Mouse (Mus musculus) layer of hippocampus, postnatal 25 days (tissue): ENCODE results near the gene Stap1. TPM values are rescaled to one million over a fixed set of nuclear protein-coding genes. Genes with fewer than 3 reads are reported as not detected.

Experiments
- DNase-seq, 2 experiments: peaks; one replicate each; pipeline ENCODE4 v3.0.0; 2022; ENCODE audit warnings: mixed read lengths in 2 of 2, low spot score in 1 of 2; ENCODE audit errors: extremely low spot score in 1 of 2
- total RNA-seq, 2 experiments: library from RNA; stranded (reverse); gene quantifications; 2 replicates each; pipeline ENCODE4 v1.2.3; 2021

The Stap1 gene
- total RNA-seq = not detected

GRCm38 (mm10) chr5:86071538-86071937, at the start of gene Stap1:
Stap1 (plus strand) TSS chr5:86071746.
- DNase-seq = no peak

- no peak for DNase-seq
Observed at GRCm38 (mm10) chr5:86029820-86030219, 41.7 kb upstream of the Stap1 start.

GRCm38 (mm10) chr5:86063501-86063900, 8.0 kb upstream of the Stap1 start:
- no peak for DNase-seq

- DNase-seq = peak; percentile 80 to 81
Observed at GRCm38 (mm10) chr5:86065101-86065875, 6.3 kb upstream of the Stap1 start, which contains the start of gene Cenpc1. Cenpc1 (minus strand) TSS chr5:86065583.

DNA sequence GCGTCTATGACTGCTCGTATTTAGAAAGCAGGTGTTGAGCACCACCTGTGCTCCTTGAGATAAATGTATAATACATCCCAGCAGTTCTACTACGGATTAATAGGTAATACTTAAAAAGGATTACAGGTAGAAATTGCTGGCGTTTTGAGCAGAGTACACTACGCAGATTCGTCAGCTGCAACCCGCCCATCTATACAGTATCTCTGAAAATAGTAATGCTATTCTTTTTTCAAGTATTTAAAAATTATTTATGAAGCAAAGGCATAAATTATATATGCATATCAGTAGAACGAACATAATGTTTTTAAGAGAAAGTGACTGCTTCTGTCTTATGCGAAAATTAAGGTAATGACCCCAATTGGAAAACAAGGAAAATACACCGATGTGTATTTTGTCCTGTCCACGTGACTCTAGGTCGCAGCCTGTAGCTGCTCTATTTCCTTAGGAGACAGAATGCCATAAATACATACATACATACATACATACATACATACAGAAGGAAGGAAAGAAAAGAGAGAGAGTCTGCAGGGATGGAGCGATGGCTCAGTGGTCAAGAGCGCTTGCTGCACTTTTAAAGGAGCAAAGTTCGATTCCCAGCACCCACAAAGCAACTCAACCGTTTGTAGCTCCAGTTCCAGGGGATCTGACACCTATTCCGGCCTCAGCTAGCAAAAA, 5.5 kb upstream of the Stap1 start:
- no peak for DNase-seq

DNA sequence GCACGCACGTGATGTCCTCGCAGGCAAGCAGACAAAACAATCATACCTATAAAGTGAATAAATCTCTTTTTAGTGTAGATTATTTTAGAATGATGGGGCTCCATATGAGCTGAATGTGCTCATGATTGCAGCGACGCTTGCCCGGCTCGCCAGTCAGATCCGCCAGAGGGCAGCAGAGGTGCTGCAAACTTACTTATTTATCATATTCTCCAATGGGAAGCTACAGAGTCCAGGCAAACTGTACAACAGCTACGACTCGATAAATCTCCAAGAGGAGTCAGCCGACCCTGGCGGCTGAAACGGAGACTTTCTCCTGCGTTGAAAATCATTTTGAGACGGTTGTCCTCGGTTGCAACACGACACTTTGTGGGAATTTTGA, 5.0 kb upstream of the Stap1 start:
- DNase-seq = peak; percentile 76 to 93

DNA sequence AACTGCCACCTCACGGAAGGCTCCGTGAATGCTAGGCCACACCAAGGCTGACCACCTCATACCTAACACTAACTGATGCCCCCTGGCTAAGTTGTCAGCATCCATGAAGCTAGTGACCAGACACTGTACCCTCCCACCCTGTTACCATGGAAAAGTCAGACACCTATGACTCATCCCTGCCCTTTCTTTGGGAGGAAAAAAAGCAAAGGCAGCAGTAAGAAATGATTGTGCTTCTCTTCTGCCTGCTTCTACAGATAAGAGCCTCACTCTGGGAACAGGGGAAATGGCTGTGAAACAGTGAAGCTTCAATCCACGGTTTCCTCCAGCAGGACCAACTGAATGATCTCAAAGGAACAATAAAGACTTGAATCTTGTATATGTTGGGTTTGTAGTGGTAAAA, 3.1 kb upstream of the Stap1 start:
- no peak for DNase-seq

- DNase-seq = no peak
Observed at GRCm38 (mm10) chr5:86069121-86069520, 2.4 kb upstream of the Stap1 start.

GRCm38 (mm10) chr5:86072756-86073386, 1.3 kb downstream of the Stap1 start:
- DNase-seq = no peak

DNA sequence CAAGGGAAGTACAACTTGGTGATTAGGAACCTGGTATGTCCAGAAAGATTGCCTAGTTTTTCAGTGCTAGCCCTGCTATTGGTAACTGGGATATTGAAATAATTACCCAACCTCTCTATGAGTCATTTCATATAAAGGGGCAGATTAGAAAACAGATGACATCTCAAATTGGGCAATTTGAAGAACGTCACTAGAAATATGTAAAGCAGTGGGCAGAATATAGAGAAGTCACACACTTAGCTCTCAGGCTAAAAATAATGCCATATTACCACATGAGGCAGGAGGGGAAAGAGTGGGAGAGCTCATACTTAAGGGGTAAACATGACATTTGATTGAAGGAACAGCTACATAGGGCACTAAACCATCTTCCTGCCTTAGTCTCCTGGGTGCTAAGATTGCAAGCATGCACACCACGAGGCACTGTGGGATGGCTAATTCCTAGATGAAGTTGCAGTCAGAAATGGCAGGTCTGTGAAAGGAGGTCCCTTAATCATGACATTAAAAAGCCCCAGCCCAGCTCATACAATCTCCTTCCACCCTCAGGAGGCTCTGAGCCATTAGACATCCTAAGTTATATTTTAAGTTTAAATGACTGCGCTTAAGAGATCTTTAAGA, 7.3 kb downstream of the Stap1 start:
- DNase-seq = no peak

GRCm38 (mm10) chr5:86083987-86084386, 12.4 kb downstream of the Stap1 start:
- DNase-seq = no peak

DNA sequence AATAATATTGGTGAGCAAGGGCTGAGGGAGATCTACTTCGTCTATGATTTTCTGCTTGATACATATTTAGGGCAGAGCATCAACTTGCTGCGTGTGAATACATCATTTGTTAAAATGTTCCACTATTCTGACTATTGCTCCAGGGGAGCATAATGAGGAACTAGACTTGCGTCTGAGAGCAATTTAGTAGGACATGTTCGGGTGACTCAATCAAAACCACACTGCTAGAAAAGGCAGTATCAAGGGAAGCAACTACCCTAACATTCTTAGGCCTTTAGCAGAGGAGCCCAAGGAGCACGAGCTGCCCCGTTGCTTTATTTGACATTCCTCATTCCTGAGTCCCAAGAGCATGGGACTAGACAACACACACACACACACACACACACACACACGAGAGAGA, 13.4 kb downstream of the Stap1 start:
- DNase-seq = no peak

- DNase-seq = no peak
Observed at GRCm38 (mm10) chr5:86086751-86087150, 15.2 kb downstream of the Stap1 start.

DNA sequence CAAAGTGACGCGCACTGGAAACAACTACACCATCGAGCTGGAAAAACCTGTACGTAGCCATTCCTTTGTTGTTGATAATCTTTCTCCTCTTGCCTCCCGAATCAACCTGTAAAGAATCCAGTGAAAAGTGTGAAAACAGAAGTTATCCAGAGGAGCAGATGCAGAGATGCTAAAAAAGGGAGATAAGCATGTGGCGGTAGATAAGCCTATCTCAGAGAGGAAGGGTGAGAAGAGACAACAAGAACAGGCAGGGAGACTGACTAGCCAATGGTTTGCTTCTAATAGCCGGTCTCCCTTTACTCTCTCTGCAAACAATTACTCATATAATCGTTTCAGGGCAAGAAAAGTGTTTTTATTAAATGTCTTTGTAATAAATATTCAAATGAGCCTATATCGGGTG, 23.2 kb downstream of the Stap1 start:
- DNase-seq = no peak

GRCm38 (mm10) chr5:86098988-86099387, 27.4 kb downstream of the Stap1 start:
- DNase-seq = no peak

GRCm38 (mm10) chr5:86100621-86101020, 29.1 kb downstream of the Stap1 start:
- no peak for DNase-seq

- no peak for DNase-seq
Observed at GRCm38 (mm10) chr5:86102176-86102575, 30.6 kb downstream of the Stap1 start.

DNA sequence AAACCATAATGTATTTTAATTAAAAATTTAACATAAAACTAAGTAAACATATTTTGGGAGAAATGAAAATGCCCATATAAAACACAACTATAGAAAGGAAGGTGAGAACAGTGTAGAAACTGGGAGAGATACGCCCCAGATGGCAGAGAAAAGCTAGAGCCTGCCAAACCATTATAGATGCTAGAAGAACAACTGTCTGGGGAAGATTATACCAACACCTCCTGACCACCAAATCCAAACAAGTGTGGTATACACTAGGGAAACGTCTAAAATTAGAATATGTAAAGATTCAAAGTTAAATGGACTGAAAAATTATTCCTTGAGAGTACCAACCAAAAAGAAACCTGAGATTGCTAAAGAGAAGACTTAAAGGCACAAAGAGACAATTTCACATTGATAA, 35.1 kb downstream of the Stap1 start:
- no peak for DNase-seq

GRCm38 (mm10) chr5:86111074-86111473, 39.5 kb downstream of the Stap1 start:
- DNase-seq = no peak

- DNase-seq = no peak
Observed at GRCm38 (mm10) chr5:86113037-86113436, 41.5 kb downstream of the Stap1 start.

DNA sequence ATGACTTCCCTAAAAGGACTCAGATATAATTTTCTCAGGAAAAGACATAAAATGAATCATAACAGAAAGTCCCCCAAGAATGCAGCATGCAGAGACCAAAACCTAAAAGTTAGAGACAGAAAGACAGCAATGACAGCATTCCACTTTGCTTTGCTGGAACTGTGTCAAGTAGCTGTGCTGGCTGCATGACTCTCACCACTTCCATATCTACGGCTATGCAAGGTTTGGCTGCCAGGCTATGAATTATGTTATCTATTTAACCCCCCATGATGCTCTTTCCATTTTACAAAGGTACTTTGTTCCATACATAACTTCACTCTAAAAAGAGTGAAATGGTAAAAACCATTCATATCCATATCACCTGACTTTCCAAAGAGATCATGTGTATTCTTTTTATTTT, 42.5 kb downstream of the Stap1 start:
- DNase-seq = no peak
